Mouse (Mus musculus): Measurements from ENCODE around the gene Hnf4a.

- TF ChIP-seq FLI1 (IDR thresholded peaks at IDR 0.05; ENCODE audit: low read length) (no peak), GATA1 (IDR thresholded peaks at IDR 0.05; ENCODE audit: borderline replicate concordance, low read length) (no peak)
Measured at GRCm38 (mm10) chr2:163472466-163472851, 34.1 kb upstream of the Hnf4a start, which contains the start of gene Fitm2.

All from megakaryocyte, embryonic 14.5 days (primary cell).